Mouse (Mus musculus) embryonic facial prominence, embryonic 15.5 days (tissue): ENCODE measurements around the gene Ablim2. TPM values are rescaled to one million over a fixed set of nuclear protein-coding genes. Genes with fewer than 3 reads are reported as not detected.

ENCODE experiments used
- ATAC-seq: fragments of 200-750 bp; cut with Nextera tagmentation; 2 replicates; pipeline ENCODE4 v1.8.0; 2017; ENCODE audit warnings: low read depth, moderate TSS enrichment; ENCODE audit not compliant: insufficient number of reproducible peaks, low FRiP score, low TSS enrichment
- H3K27ac ChIP-seq: fragments of 300-500 bp; sonication (generic); replicated peaks from 2 replicates; pipeline ENCODE4 v1.5.1; 2015; ENCODE audit warnings: mild to moderate bottlenecking, inconsistent platforms
- H3K27me3 ChIP-seq: fragments of 300-500 bp; sonication (generic); 2 replicates; pipeline ENCODE4 v1.6.1; 2015; ENCODE audit warnings: inconsistent platforms
- H3K36me3 ChIP-seq: fragments of 300-500 bp; sonication (generic); 2 replicates; pipeline ENCODE4 v1.6.1; 2015; ENCODE audit warnings: mild to moderate bottlenecking, inconsistent platforms
- H3K4me1 ChIP-seq: fragments of 300-500 bp; sonication (generic); 2 replicates; pipeline ENCODE4 v1.6.1; 2015; ENCODE audit warnings: inconsistent platforms
- H3K4me2 ChIP-seq: fragments of 300-500 bp; sonication (generic); replicated peaks from 2 replicates; pipeline ENCODE4 v1.6.1; 2015; ENCODE audit warnings: mild to moderate bottlenecking, inconsistent platforms
- H3K4me3 ChIP-seq: fragments of 300-500 bp; sonication (generic); replicated peaks from 2 replicates; pipeline ENCODE4 v1.5.1; 2015; ENCODE audit warnings: mild to moderate bottlenecking, inconsistent platforms
- H3K9ac ChIP-seq: fragments of 300-500 bp; sonication (generic); 2 replicates; pipeline ENCODE4 v1.6.1; 2015; ENCODE audit warnings: inconsistent platforms
- H3K9me3 ChIP-seq: fragments of 300-500 bp; sonication (generic); replicated peaks from 2 replicates; pipeline ENCODE4 v1.6.1; 2016; ENCODE audit warnings: inconsistent platforms
- WGBS: fragments of 180-500 bp; shearing (Covaris S2); methylation state at CpG from one replicate; pipeline ENCODE4 v1.1.7; 2015; 5-methylcytosine and 5-hydroxymethylcytosine counted together
- polyA plus RNA-seq: library from polyadenylated mRNA; unstranded; fragments of >200 nt; fragmentation: Nextera tagmentation; extraction: Ambion mirVana; gene quantifications from 2 replicates; pipeline ENCODE4 v1.2.1, GENCODE M21; 2015

Gene Ablim2
- polyA plus RNA-seq, 1 experiment from 2014 or later, result 4.7 TPM

DNA sequence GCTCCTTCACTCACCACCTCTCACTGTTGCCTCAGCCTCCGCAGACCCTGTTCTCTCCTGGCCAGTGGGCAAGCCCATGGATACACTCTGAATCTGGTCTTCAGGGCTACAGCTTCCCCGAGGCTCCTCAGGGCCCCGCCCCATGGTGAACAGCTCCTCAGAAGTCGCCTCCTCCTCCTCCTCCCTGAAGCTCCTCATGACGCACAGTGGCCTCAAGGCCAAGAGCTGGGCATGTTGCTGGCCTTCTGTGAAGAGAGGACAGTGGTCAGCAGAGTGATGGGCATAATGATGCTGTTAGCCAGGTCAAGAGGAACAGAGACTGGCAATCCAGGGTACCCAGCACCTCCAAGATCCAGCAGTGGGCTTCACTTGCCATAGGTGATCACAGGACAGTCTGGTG is 33.8 kb upstream of the Ablim2 start:
- Histone ChIP-seq H3K4me2 (no peak overlapping the region), H3K27ac (no peak overlapping the region), H3K36me3 (no peaks in the 10 kb centered on the region), H3K9ac (no peak overlapping the region), H3K9me3 (no peaks in the 10 kb centered on the region), H3K27me3 (no peaks in the 10 kb centered on the region), H3K4me3 (no peak overlapping the region), H3K4me1 (0 out of 2 replicates have a peak, but pooled peaks cover 4% of the 10 kb centered on the region)
- 69% methylated on average over 5 of the region's 5 CpGs for WGBS
- no peak for ATAC-seq

DNA sequence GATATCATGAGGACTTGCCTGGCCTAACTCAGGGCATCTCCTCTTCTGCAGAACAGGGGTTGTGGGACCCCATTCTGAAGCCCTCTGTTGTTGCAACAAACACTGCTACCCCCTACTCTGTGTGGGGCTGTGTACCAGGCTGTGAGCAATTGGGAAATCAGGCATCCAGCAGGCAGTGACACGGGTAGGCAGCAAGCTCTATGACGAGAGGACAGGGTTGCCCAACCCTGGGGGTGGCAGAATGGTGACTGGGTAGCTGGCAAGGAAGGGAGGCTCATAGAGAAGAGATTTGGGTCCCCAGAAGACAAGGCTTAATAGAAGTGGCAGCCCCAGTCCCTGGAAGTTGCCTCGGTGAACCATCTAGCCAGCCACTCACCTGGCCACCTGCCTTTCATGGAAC is 31.8 kb upstream of the Ablim2 start:
- Histone ChIP-seq H3K4me3 (no peak overlapping the region), H3K4me1 (0 out of 2 replicates have a peak, but pooled peaks cover 10% of the 10 kb centered on the region), H3K9ac (no peak overlapping the region), H3K4me2 (no peak overlapping the region), H3K27ac (no peak overlapping the region), H3K36me3 (no peaks in the 10 kb centered on the region), H3K9me3 (no peaks in the 10 kb centered on the region), H3K27me3 (no peaks in the 10 kb centered on the region)
- no peak for ATAC-seq
- WGBS, result 77% methylated on average over 3 of the region's 3 CpGs

DNA sequence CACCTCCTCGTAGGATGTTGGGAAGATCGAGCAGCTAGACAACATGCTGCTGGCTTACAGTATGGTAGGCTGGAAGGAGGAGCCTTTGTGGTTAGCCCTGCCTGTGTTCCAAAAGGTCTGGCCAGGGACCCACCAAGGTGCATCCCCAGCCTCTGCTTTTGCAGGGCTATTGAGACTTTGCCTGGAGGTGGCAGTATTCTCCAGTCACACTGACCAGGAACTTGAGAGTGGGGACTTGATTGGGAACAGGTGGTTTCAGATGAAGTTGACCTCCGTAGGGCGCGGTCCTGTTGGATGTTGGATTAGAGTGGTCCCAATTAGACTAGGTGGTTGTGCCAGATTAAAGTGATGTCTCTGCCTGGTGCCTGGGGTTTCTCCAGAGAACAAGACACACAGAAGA is 30.2 kb upstream of the Ablim2 start:
- H3K9ac ChIP-seq, result no peak overlapping the region
- H3K27ac ChIP-seq, result no peak overlapping the region
- H3K4me2 ChIP-seq, result 0 out of 2 replicates have a peak overlapping the region, but pooled peaks have one; percentile 2
- 59% methylated on average over 5 of the region's 5 CpGs for WGBS
- no peaks in the 10 kb centered on the region for H3K27me3 ChIP-seq
- H3K4me3 ChIP-seq, result no peak overlapping the region
- no peaks in the 10 kb centered on the region for H3K9me3 ChIP-seq
- H3K36me3 ChIP-seq, result no peaks in the 10 kb centered on the region
- no peak for ATAC-seq
- H3K4me1 ChIP-seq, result 0 out of 2 replicates have a peak, but pooled peaks cover 10% of the 10 kb centered on the region

DNA sequence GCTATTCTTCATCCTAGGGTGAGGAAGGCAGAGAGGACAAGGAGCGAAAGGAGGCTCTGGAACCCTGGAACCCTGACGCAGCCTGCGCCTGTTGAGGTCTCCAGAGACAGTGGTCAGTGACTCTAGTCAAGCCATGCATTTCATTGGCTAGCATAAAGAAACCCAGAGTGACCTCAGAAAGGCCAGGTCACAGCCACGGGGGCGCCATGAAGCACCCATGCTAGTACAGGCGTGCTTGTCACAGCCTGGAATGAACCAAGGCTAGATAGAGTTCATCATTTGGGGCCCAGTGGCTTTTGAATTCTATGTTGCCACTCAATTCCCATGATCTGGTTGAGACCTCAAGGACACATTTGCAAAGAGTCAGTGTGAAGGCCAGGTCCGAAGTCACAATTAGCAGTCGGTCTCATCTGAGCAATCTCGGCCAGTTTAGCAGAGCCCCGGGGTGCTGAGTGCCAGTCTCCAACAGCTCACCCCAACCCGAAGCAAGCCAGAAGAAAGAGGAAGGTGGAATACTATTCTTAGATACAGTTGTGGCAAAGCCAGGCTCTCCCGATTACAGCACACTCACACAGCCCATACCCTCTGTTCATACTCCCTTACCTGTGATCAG is 29.2 kb upstream of the Ablim2 start:
- Histone ChIP-seq H3K9me3 (no peaks in the 10 kb centered on the region), H3K4me2 (peak overlapping the region; percentile 2; the same call in 1 of the 2 replicates), H3K27ac (0 out of 2 replicates have a peak overlapping the region, but pooled peaks have one; percentile 63), H3K36me3 (no peaks in the 10 kb centered on the region), H3K4me1 (0 out of 2 replicates have a peak, but pooled peaks cover 10% of the 10 kb centered on the region), H3K9ac (no peak overlapping the region), H3K27me3 (no peaks in the 10 kb centered on the region), H3K4me3 (peak overlapping the region; percentile 21)
- no peak for ATAC-seq
- 84% methylated on average over 12 of the region's 12 CpGs for WGBS

DNA sequence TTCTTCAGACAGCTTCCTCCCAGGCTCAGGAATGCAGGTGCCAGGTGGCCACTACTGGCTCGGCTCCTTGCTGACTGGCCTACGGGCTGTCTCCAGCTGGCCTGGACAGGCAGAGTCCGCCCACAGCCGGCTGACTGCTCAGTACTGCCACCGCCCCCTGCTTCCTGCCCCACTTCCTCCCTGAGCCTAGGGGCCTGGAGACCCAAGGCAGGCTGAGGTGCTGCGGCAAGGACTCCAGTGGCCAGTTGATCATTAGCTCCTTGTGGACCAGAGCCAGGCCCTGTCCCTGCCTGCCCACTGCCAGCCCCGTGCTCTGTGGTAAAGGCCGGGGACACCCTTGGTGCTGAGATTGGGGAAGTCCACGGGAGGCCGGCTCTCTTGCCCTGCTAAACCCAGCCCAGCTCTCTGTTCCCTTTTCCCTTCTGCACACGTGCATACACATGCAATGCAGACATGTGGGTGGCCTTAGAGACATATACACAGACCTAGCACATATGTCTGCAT is 28.7 kb upstream of the Ablim2 start:
- no peak overlapping the region for H3K9ac ChIP-seq
- ATAC-seq, result no peak; the same call in 1 of the 2 replicates
- no peaks in the 10 kb centered on the region for H3K27me3 ChIP-seq
- WGBS, result 44% methylated on average over 11 of the region's 11 CpGs
- 0 out of 2 replicates have a peak, but pooled peaks cover 10% of the 10 kb centered on the region for H3K4me1 ChIP-seq
- H3K36me3 ChIP-seq, result no peaks in the 10 kb centered on the region
- H3K4me2 ChIP-seq, result no peak overlapping the region
- peak overlapping the region; percentile 21 for H3K4me3 ChIP-seq
- H3K9me3 ChIP-seq, result no peaks in the 10 kb centered on the region
- peak overlapping the region; percentile 63 for H3K27ac ChIP-seq

DNA sequence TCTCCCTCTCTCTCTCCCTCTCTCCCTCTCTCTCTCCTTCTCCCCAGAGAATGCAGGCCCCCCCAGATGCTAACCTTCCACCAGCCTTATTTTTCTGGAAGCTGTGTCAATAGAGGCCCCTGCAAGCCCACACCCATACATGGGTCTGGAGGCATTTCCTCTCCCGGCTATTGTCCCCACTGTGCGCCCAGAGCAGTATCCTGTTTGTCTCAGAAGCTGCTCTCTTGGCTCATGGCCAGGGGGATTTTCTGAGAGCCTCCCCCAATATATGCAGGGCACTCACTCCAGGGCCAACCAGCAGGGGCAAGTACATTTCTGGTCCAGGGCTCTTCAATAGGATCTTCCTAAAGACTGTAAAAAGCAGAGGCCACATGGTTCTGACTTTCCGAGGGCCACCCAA is 27.8 kb upstream of the Ablim2 start:
- no peaks in the 10 kb centered on the region for H3K27me3 ChIP-seq
- H3K27ac ChIP-seq, result peak overlapping the region; percentile 63; the same call in 1 of the 2 replicates
- ATAC-seq, result no peak
- WGBS, result 68% methylated on average over 3 of the region's 3 CpGs
- H3K4me3 ChIP-seq, result no peak overlapping the region
- H3K9me3 ChIP-seq, result no peaks in the 10 kb centered on the region
- H3K4me1 ChIP-seq, result 0 out of 2 replicates have a peak, but pooled peaks cover 10% of the 10 kb centered on the region
- H3K36me3 ChIP-seq, result no peaks in the 10 kb centered on the region
- H3K4me2 ChIP-seq, result no peak overlapping the region
- no peak overlapping the region for H3K9ac ChIP-seq

DNA sequence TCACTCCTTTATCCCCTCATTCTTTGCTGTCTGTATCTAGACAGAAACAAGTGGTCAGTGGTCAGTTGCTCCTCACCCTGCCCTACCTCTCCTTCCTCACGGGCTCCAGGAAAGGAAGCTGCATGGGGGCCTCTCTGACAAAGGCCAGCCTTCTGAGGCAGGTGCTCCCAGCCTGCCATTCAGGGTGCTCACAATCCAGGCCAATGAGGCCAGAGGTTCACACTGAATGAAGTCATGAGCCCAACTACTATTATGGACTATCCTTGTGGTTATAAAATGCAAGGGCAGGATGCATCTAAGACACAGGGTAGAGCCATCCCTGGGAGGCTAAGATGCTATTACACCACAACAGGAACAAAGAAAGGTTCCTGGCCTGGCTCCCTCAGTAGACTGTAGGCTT is 27.1 kb upstream of the Ablim2 start:
- H3K4me2 ChIP-seq, result no peak overlapping the region
- no peak overlapping the region for H3K9ac ChIP-seq
- H3K9me3 ChIP-seq, result no peaks in the 10 kb centered on the region
- H3K36me3 ChIP-seq, result no peaks in the 10 kb centered on the region
- WGBS, result 75% methylated on average over 1 of the region's 1 CpGs
- H3K27me3 ChIP-seq, result no peaks in the 10 kb centered on the region
- no peak overlapping the region for H3K4me3 ChIP-seq
- H3K4me1 ChIP-seq, result 0 out of 2 replicates have a peak, but pooled peaks cover 10% of the 10 kb centered on the region
- no peak overlapping the region for H3K27ac ChIP-seq
- ATAC-seq, result no peak

DNA sequence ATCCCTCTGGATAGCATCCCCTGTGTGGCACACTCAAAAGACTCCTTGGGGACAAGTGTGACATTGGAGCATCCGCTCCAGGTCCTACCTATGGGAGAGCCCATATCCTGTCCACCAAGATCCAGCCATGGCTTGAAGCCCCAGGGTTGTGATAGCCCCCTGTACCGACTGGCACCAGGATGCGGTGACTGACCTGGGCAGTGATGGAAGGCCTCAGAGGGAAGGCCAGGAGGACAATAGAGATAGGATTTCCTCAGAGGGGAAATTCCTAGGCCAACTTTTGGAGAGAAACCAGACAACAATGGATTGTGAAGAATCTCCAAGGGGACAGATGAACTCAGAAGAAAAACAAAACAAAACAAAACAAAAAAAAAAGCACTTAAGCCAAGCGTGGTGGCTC is 26.7 kb upstream of the Ablim2 start:
- H3K27ac ChIP-seq, result no peak overlapping the region

DNA sequence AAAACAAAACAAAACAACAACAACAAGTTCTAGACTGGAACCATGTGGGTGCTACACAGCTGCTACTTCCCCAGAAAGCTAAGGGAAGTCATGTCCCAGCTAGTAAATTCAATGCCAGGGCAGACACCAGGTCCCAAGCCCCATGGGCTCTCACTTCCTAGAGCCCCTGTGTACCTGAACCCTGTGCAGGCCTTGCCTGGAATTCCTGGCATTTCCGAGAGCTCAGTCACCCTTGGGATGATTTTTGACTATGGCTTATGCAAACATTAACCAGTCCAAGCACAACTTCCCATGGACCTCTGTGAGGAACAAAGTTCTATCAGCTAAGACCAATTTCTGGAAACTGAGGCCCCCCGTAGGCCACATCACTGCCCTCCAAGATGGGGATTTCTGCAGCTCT is 24.2 kb upstream of the Ablim2 start:
- no peaks in the 10 kb centered on the region for H3K36me3 ChIP-seq
- no peaks in the 10 kb centered on the region for H3K9me3 ChIP-seq
- no peak overlapping the region for H3K4me3 ChIP-seq
- H3K4me2 ChIP-seq, result no peak overlapping the region
- 0 out of 2 replicates have a peak, but pooled peaks cover 10% of the 10 kb centered on the region for H3K4me1 ChIP-seq
- 72% methylated on average over 2 of the region's 2 CpGs for WGBS
- no peaks in the 10 kb centered on the region for H3K27me3 ChIP-seq
- no peak for ATAC-seq
- H3K27ac ChIP-seq, result no peak overlapping the region
- no peak overlapping the region for H3K9ac ChIP-seq

More for the DNA sequence above, 26.7 kb upstream of the Ablim2 start:
- H3K9me3 ChIP-seq, result no peaks in the 10 kb centered on the region
- ATAC-seq, result no peak
- H3K36me3 ChIP-seq, result no peaks in the 10 kb centered on the region
- H3K4me3 ChIP-seq, result no peak overlapping the region
- 0 out of 2 replicates have a peak, but pooled peaks cover 10% of the 10 kb centered on the region for H3K4me1 ChIP-seq
- no peaks in the 10 kb centered on the region for H3K27me3 ChIP-seq
- H3K9ac ChIP-seq, result no peak overlapping the region
- WGBS, result 83% methylated on average over 4 of the region's 4 CpGs
- no peak overlapping the region for H3K4me2 ChIP-seq

DNA sequence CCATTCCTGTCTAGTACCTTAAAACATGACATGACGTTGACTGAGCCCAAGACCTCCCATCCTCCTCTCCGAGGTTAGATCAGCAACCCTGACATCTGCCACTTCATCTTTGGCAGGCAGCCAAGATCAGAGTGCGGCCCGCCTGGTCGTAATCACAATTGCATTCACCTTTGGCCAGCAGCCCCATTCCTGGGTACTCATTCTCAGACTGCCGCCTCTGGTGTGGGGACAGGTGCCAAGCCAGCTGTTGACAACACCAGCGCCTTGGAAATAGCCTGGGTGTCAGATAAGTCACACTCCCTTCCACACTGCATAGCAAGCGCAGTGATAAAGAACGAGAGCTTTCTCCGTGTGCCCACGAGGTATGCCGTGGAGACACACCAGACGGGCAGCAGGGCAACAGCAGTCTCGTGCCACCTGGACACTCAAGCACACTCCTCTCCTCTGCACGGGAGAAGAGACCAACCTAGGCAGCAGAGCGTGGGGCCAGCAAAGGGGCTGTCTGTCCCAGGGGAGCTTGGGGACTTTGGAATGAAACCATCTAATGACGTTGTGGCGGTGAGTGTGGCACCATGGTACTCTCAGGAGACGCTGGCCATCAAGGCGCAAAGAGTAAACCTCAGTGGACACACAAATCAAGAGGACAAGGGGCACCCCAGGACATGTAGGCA is 20.3 kb upstream of the Ablim2 start:
- no peaks in the 10 kb centered on the region for H3K36me3 ChIP-seq
- H3K27me3 ChIP-seq, result peaks cover 16% of the 10 kb centered on the region
- H3K27ac ChIP-seq, result no peak overlapping the region
- no peak for ATAC-seq
- H3K9me3 ChIP-seq, result no peaks in the 10 kb centered on the region
- 72% methylated on average over 20 of the region's 20 CpGs for WGBS
- peaks cover 15% of the 10 kb centered on the region; the same call in 1 of the 2 replicates for H3K4me1 ChIP-seq
- H3K4me2 ChIP-seq, result no peak overlapping the region
- H3K9ac ChIP-seq, result no peak overlapping the region
- H3K4me3 ChIP-seq, result no peak overlapping the region

DNA sequence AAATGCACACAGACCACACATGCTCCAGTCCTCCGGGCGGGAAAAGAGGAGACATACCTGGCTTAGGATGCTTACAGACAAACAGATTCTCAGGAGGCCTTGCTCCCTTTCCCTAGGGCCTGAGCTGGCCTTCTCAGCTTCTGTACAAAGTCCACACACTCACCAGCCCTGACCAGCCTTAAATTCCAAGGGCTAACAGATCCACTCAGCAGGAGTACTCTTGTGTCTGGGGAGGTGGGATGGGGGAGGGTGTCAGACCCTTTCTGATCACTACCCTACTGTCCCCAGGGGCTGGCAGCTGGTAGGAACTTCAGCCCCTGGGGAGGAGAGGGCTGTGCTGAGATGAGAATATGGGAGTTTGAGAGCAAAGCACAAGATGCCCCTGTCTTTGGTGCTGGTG is 18.7 kb upstream of the Ablim2 start:
- no peak overlapping the region for H3K9ac ChIP-seq
- no peak for ATAC-seq
- no peak overlapping the region for H3K27ac ChIP-seq
- H3K4me3 ChIP-seq, result no peak overlapping the region
- H3K4me1 ChIP-seq, result peaks cover 15% of the 10 kb centered on the region; the same call in 1 of the 2 replicates
- no peaks in the 10 kb centered on the region for H3K36me3 ChIP-seq
- no peak overlapping the region for H3K4me2 ChIP-seq
- peaks cover 16% of the 10 kb centered on the region for H3K27me3 ChIP-seq
- WGBS, result 71% methylated on average over 2 of the region's 2 CpGs
- no peaks in the 10 kb centered on the region for H3K9me3 ChIP-seq
